Mouse (Mus musculus) lung, embryonic 14.5 days (tissue): ENCODE measurements around the gene Nmt1. TPM values are rescaled to one million over a fixed set of nuclear protein-coding genes. Genes with fewer than 3 reads are reported as not detected.

Experiments used
- ATAC-seq: fragments of 200-750 bp; cut with Nextera tagmentation; 2 replicates; pipeline ENCODE4 v1.8.0; 2017; ENCODE audit warnings: mild to moderate bottlenecking, moderate TSS enrichment, moderate library complexity; ENCODE audit not compliant: insufficient read depth
- DNase-seq: peaks from one replicate; pipeline ENCODE4 v3.0.0-alpha.2; 2015
- H3K27ac ChIP-seq: fragments of 300-500 bp; sonication (generic); 2 replicates; pipeline ENCODE4 v1.5.1; 2014; ENCODE audit warnings: low read depth, mild to moderate bottlenecking, moderate library complexity
- H3K27me3 ChIP-seq: fragments of 300-500 bp; sonication (generic); 2 replicates; pipeline ENCODE4 v1.6.1; 2014; ENCODE audit warnings: low read length, control low read depth; ENCODE audit not compliant: insufficient read depth
- H3K36me3 ChIP-seq: fragments of 300-500 bp; sonication (generic); 2 replicates; pipeline ENCODE4 v1.6.1; 2014; ENCODE audit warnings: control low read depth; ENCODE audit not compliant: insufficient read depth
- H3K4me1 ChIP-seq: fragments of 300-500 bp; sonication (generic); 2 replicates; pipeline ENCODE4 v1.6.1; 2014; ENCODE audit warnings: antibody characterized with exemption, control low read depth; ENCODE audit not compliant: insufficient read depth
- H3K4me2 ChIP-seq: fragments of 300-500 bp; sonication (generic); 2 replicates; pipeline ENCODE4 v1.6.1; 2014; ENCODE audit warnings: mild to moderate bottlenecking
- H3K4me3 ChIP-seq: fragments of 300-500 bp; sonication (generic); 2 replicates; pipeline ENCODE4 v1.5.1; 2014; ENCODE audit warnings: low read depth, low read length
- H3K9ac ChIP-seq: fragments of 300-500 bp; sonication (generic); 2 replicates; pipeline ENCODE4 v1.6.1; 2014
- H3K9me3 ChIP-seq: fragments of 300-500 bp; sonication (generic); 2 replicates; pipeline ENCODE4 v1.6.1; 2016; ENCODE audit warnings: low read depth, low read length, control low read depth
- CTCF ChIP-seq: IDR thresholded peaks from 2 replicates; pipeline ENCODE4 v1.5.1; 2016; ENCODE audit warnings: antibody characterized with exemption, low read depth
- WGBS: fragments of 180-500 bp; shearing (Covaris S2); extraction: QIAGEN DNeasy Blood & Tissue Kit; methylation state at CpG from one replicate; pipeline ENCODE4 v1.1.7; 2014; 5-methylcytosine and 5-hydroxymethylcytosine counted together
- polyA plus RNA-seq: library from polyadenylated mRNA; unstranded; fragments of >200 nt; fragmentation: Nextera tagmentation; extraction: Ambion mirVana; gene quantifications from 2 replicates; pipeline ENCODE4 v1.2.1, GENCODE M21; 2014

Gene Nmt1
- 64.4 and 72.4 TPM in 2 replicates for polyA plus RNA-seq

- WGBS = under 1% methylated on average over 36 of the region's 36 CpGs
- Histone ChIP-seq H3K27ac (peak within 1 kb of the TSS; percentile 74), H3K4me3 (peak within 1 kb of the TSS; percentile 69), H3K9ac (peak within 1 kb of the TSS; percentile 65), H3K4me2 (peak within 1 kb of the TSS; percentile 64), H3K36me3 (peaks cover 11% of the 10 kb centered on the region; the same call in 1 of the 2 replicates), H3K27me3 (no peaks in the 10 kb centered on the region), H3K4me1 (peaks cover 5% of the 10 kb centered on the region; the same call in 1 of the 2 replicates), H3K9me3 (no peaks in the 10 kb centered on the region)
- peak; percentile 99 for ATAC-seq
- no peak for TF ChIP-seq CTCF
- DNase-seq = peak; percentile 98
These were observed at the start of gene Nmt1, which contains the start of gene Dcakd for GRCm38 (mm10) chr11:103028176-103028891. TSS of gene Nmt1 (plus strand) at chr11:103028190. TSS of gene Dcakd (minus strand) at chr11:103028333.

GRCm38 (mm10) chr11:102981151-102981890 lies 46.7 kb upstream of the Nmt1 start:
- Histone ChIP-seq H3K9me3 (no peaks in the 10 kb centered on the region), H3K4me3 (no peak overlapping the region), H3K27me3 (no peaks in the 10 kb centered on the region), H3K9ac (no peak overlapping the region), H3K36me3 (no peaks in the 10 kb centered on the region), H3K4me2 (no peak overlapping the region), H3K27ac (no peak overlapping the region), H3K4me1 (no peaks in the 10 kb centered on the region; the same call in 1 of the 2 replicates)
- ATAC-seq (no peak), DNase-seq (no peak)
- TF ChIP-seq CTCF = no peak
- WGBS = 34% methylated on average over 10 of the region's 10 CpGs

GRCm38 (mm10) chr11:102984086-102984485 lies 43.9 kb upstream of the Nmt1 start:
- TF ChIP-seq CTCF = no peak
- Histone ChIP-seq H3K4me1 (no peaks in the 10 kb centered on the region), H3K9me3 (no peaks in the 10 kb centered on the region), H3K9ac (no peak overlapping the region), H3K27ac (no peak overlapping the region), H3K36me3 (no peaks in the 10 kb centered on the region), H3K4me2 (no peak overlapping the region), H3K4me3 (no peak overlapping the region), H3K27me3 (peaks cover 13% of the 10 kb centered on the region; the same call in 1 of the 2 replicates)
- no peak for DNase-seq
- WGBS = 83% methylated on average over 9 of the region's 9 CpGs
- no peak for ATAC-seq

GRCm38 (mm10) chr11:102984615-102985014 lies 43.4 kb upstream of the Nmt1 start:
- WGBS = 51% methylated on average over 4 of the region's 4 CpGs
- H3K4me1 ChIP-seq = no peaks in the 10 kb centered on the region
- no peak overlapping the region for H3K4me2 ChIP-seq
- H3K4me3 ChIP-seq = no peak overlapping the region
- no peak for TF ChIP-seq CTCF
- no peaks in the 10 kb centered on the region for H3K36me3 ChIP-seq
- no peak for ATAC-seq
- H3K27ac ChIP-seq = no peak overlapping the region
- no peak for DNase-seq
- H3K9me3 ChIP-seq = no peaks in the 10 kb centered on the region
- H3K27me3 ChIP-seq = peaks cover 18% of the 10 kb centered on the region
- no peak overlapping the region for H3K9ac ChIP-seq

- Histone ChIP-seq H3K36me3 (no peaks in the 10 kb centered on the region), H3K4me2 (no peak overlapping the region), H3K9ac (no peak overlapping the region), H3K4me1 (no peaks in the 10 kb centered on the region), H3K27me3 (peaks cover 23% of the 10 kb centered on the region), H3K9me3 (no peaks in the 10 kb centered on the region), H3K27ac (no peak overlapping the region), H3K4me3 (no peak overlapping the region)
- no peak for TF ChIP-seq CTCF
- ATAC-seq (no peak), DNase-seq (no peak)
- WGBS = 43% methylated on average over 6 of the region's 6 CpGs
These were observed 42.8 kb upstream of the Nmt1 start for GRCm38 (mm10) chr11:102985160-102985559.

GRCm38 (mm10) chr11:102989641-102990151 lies 38.3 kb upstream of the Nmt1 start:
- no peak for ATAC-seq
- WGBS = 7% methylated on average over 28 of the region's 28 CpGs
- DNase-seq = peak; percentile 28

GRCm38 (mm10) chr11:102990152-102990663 lies 37.8 kb upstream of the Nmt1 start:
- peak overlapping the region; percentile 54 for H3K9ac ChIP-seq
- peaks cover 30% of the 10 kb centered on the region for H3K27me3 ChIP-seq
- 2% methylated on average over 29 of the region's 29 CpGs for WGBS
- H3K27ac ChIP-seq = no peak overlapping the region
- ATAC-seq = no peak
- H3K36me3 ChIP-seq = peaks cover 17% of the 10 kb centered on the region
- H3K9me3 ChIP-seq = no peaks in the 10 kb centered on the region
- peak overlapping the region; percentile 88 for H3K4me2 ChIP-seq
- TF ChIP-seq CTCF = peak; percentile 59
- DNase-seq = peak; percentile 68
- H3K4me3 ChIP-seq = peak overlapping the region; percentile 37
- H3K4me1 ChIP-seq = peaks cover 6% of the 10 kb centered on the region

More at GRCm38 (mm10) chr11:102989641-102990151, 38.3 kb upstream of the Nmt1 start:
- TF ChIP-seq CTCF = no peak
- H3K4me2 ChIP-seq = peak overlapping the region; percentile 88
- no peak overlapping the region for H3K27ac ChIP-seq
- peaks cover 6% of the 10 kb centered on the region for H3K4me1 ChIP-seq
- H3K9ac ChIP-seq = peak overlapping the region; percentile 54
- peaks cover 30% of the 10 kb centered on the region for H3K27me3 ChIP-seq
- no peaks in the 10 kb centered on the region for H3K9me3 ChIP-seq
- H3K4me3 ChIP-seq = peak overlapping the region; percentile 37
- H3K36me3 ChIP-seq = peaks cover 12% of the 10 kb centered on the region
